Mouse (Mus musculus) gastrocnemius, postnatal 25 days (tissue): Measurements from ENCODE around the gene Cmpk1. TPM values are rescaled to one million over a fixed set of nuclear protein-coding genes. Genes with fewer than 3 reads are reported as not detected.

ENCODE experiments used
- DNase-seq: peaks from one replicate; pipeline ENCODE4 v3.0.0; 2022
- total RNA-seq, 2 experiments: library from RNA; stranded (reverse); gene quantifications; 1 replicate in 1 of 2; 2 replicates in 1 of 2; pipeline ENCODE4 v1.2.3; 2021

Cmpk1 gene
- total RNA-seq, 2 experiments from 2014 or later: 23.3 to 27.8 TPM

DNA sequence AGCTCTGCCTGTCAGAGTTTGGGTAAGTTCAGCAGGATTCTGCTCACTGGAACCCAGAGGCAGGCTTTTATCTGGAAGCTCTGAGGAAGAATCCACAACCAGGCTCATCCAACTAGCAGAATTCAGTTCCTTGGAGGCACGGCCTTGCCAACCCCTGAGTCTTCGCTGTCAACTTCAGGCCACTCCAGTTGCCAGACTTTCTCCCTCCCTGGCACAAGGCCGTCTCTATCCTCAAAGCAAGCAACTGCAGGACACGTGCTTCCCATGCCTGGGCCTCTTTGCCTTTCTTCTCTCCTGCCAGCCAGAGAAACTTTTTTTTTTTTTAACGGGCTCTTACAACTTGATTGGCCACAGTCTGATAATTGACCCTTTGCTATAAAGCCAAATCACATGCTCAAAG, 42.0 kb downstream of the Cmpk1 start:
- peak; percentile 12 for DNase-seq

- no peak for DNase-seq
Measured at GRCm38 (mm10) chr4:114942583-114942982, 44.5 kb downstream of the Cmpk1 start.

DNA sequence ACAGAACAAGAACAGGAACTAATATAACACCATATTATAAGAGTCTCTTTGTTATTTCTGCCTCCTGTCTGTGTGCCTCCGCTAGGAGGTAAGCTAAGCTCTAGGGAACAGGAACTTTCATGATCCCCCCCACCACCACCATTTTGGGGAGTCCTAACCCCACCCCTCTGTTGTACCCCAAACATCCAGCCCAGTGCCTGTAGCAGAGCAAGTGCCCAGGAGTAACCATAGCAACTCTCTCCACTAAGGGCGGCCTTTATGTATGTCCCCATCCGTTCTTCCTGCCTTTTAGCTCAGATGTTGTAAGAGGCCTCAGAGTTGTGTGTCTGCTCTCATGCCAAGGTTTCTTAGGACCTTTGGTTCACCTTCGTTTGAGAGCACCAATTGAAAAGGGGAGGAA, 44.9 kb downstream of the Cmpk1 start:
- DNase-seq: no peak

GRCm38 (mm10) chr4:114941311-114941710, 45.7 kb downstream of the Cmpk1 start:
- no peak for DNase-seq

DNA sequence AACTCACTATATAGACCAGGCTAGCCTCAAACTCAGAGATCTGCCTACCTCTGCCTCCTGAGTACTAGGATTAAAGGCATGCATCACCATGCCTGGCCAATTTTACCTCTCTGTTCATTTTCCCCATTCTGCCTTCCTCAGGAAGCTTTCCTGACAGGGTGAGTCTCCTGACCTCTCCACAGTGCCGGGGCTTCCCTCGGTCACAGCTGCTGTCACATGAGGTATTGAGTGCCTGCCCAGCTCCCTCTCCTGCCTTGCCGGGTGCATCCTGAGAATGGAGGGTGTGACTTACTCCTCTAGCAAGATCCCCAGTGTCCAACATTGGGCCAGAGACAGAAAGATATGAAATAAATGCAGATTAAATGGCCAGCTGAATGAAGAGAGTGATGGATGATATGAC, 48.8 kb downstream of the Cmpk1 start:
- DNase-seq: no peak

DNA sequence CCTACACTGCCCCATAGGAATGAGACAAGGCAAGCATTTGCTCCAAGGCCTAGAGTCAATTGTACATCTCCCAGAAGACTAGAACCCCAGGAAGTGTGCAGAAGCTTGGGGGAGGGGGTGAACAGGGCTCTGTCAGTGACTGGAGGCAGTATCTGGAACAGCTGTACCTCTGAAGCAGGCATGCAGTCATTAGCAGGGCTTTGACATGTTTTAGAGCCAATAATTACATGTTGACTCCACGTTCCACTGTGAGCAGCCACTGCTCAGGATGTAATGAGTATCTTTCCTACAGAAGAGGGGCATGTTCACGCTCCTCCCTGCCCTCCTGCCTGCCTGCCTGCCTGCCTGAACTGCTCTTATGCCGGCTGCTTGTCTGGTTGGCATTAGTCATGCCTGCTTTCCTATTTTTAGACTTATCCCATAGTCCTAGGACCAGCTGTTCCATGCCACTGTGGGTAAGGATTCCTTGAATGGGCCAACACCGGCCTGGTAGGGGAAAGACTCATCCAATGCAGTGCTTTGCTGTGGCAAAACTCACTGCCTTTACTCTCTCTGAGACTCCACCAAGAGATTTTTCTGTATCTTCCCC, 49.5 kb downstream of the Cmpk1 start:
- peak; percentile 47 for DNase-seq

DNA sequence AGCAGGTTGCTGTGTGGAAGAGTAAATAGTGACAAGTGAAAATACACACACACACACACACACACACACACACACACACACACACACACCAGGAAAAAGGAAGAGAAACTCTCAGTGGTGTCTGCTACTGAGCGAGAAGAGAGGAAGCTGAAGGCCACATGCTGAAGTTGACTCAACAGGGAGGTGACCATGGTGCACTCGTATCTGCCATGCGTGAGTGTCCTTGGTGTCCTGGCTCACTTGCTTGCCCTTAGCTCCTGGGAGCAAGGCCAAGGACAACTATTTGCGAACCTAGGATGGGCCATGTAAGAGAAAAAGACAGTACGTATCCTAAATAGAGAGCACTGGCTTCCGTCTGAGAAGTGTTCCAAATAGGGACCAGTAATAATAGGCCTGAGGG, 52.9 kb downstream of the Cmpk1 start:
- no peak for DNase-seq

DNA sequence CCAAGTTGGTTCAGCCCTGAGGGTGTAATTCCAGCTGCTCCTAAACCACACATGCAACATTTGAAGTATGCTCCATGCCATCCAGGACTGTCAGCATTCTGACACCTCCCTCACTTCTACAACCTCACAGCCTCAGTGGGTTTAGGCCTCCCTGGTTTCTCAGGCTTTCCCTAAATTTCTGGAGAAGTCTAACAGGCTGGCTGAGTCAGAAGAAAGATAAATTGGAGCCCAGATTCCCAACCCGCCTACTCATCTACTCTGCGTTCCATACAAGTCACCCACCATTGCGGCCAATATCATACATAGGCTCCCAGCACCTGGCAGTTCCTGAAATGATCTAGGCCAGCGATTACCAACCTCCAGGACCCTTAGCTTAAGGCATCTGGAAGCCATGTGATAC, 54.3 kb downstream of the Cmpk1 start:
- no peak for DNase-seq

- DNase-seq: no peak
Measured at GRCm38 (mm10) chr4:114929155-114929554, 57.9 kb downstream of the Cmpk1 start.

- DNase-seq: no peak
Measured at GRCm38 (mm10) chr4:114925917-114926312, 61.1 kb downstream of the Cmpk1 start, which contains the start of gene Foxe3. Gene Foxe3, minus strand, starts transcription at chr4:114926013.

GRCm38 (mm10) chr4:114924971-114925916, 61.8 kb downstream of the Cmpk1 start:
- peak; percentile 24 for DNase-seq

- DNase-seq: no peak
Measured at GRCm38 (mm10) chr4:114917091-114917490, 70.0 kb downstream of the Cmpk1 start.

DNA sequence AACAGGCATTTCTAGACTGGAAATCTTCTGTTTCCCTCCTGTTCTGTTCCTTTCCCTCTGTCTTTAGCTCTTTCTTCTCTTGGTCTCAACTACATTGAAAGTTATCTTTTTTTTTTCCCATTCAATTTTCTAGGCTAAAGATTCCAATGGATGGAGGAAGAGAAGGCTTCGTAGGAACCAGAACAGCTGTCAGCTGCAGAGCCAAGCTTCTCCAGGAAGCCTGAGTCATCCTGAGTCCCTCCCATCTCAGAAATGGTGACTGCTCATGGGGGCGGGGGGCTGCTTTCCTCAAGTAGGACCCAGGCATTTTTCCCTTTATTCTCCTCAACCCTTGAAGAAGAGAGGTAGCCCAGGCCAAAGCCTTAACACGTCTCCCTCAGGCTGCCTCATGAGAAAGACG, 71.0 kb downstream of the Cmpk1 start:
- no peak for DNase-seq

DNA sequence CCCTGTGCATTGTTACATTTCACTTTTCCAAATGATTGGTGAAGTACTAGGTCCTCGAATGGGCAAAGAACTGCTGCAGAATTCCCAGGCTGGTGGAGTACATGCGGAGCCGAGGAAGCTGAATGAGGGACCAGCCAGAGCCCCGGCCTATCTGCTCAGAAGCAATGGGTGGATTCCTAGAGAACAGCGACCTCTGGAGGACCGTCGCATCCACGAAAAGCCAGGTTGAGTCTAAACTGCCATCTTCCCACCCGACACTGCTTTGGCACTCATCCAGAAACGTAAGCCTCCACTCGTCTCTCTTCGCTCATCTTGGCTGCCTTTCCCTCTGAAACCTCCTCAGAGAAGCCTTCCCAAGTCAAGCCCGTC, 73.5 kb downstream of the Cmpk1 start:
- DNase-seq: peak; percentile 16

GRCm38 (mm10) chr4:114912705-114913593, 74.1 kb downstream of the Cmpk1 start:
- DNase-seq: no peak

DNA sequence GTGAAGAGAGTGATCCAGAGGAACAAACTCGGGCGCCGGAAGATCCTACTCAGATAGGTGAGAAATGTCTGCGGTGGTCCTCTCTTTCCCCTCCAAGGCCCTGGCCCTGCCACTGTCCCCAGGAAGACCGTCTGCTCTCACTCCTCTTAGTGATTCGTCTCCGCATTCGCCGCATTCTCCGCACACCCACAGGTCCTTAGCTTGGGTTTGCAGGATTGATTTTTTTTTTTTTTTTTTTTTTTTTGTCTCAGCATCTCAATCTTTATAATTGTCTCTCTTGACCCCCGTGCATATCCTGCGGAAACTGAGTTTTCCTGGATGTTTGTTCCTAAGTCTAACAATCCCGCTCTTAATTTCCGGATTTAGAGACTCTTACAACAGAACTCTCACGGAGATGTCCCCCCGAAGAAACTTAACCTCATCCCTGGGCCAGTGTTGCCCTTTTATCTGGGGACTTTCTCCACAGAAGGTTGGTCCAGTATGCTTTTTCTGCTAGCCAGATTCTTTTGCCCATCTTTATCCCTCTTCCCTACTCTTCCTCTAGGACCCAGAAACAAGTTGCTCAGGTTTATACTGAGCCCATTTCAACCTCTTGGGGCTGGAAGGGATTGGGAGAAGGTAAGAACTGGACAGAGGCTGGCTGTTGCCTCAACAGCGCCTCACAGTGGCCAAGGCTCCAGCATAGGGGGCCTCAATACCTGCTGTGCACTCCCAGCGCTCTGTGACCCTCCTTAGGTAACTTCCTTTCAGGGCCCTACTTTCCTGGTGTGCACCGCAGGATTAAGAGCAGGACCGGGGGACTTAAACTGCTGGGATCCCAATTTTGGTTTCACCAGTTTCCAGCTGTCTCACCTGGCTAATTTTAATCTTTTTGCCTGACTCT, 77.2 kb downstream of the Cmpk1 start:
- DNase-seq: no peak

Other genes with a start within 250 kb of the Cmpk1 start
- not detected for gene Gm12830, start 165.5 kb downstream of the Cmpk1 start, total RNA-seq
- under 1 TPM; 0.19 to 0.33 TPM for gene Foxd2, start 78.4 kb downstream of the Cmpk1 start, total RNA-seq
- not detected for gene Foxe3, start 61.2 kb downstream of the Cmpk1 start, total RNA-seq
- under 1 TPM in 1 of 2 experiments, not detected in 1; 0.24 TPM for gene Stil, start 12.9 kb upstream of the Cmpk1 start, total RNA-seq
- 1 to 10 TPM in 1 of 2 experiments, under 1 TPM in 1; 0.46 to 1.3 TPM for gene Tal1, start 69.2 kb upstream of the Cmpk1 start, total RNA-seq
- gene Pdzk1ip1, start 101.5 kb upstream of the Cmpk1 start, total RNA-seq: not detected
- gene Cyp4x1, start 147.0 kb upstream of the Cmpk1 start, total RNA-seq: not detected